Comparison of ENCODE assay signal across 9 mouse cellular contexts in the genomic region with DNA sequence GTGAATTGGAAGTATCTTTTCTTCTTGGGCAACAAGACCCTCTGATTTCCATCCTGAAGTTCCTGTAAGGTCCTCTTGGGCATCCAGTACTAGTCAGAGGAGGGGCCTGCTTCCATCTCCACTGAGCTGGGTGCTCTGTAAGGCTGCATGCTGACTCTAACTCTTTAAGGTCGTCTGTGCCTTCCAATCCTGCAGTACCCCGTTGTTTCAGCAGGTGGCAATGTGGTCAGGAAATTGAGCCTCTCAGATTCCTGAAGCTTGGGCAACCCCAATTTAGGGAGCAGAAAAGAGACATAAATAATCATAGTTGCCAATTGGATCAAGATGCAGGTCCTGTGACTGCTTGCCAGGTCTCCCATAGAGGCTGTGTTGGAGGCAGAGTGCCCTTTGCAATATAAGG. TPM values are rescaled to one million over a fixed set of nuclear protein-coding genes. Genes with fewer than 3 reads are reported as not detected.
DNase-seq lines count a peak whose midpoint lies in the region; ATAC-seq lines count a peak whose summit lies in the region.
"Had no signal": no experiment of that assay in that cellular context is flagged by ENCODE, and none has a peak within 500 bp of the region (broad histone marks: within the 10 kb centered on the region; RNA-seq: fewer than 3 reads in every experiment).

No protein-coding gene starts in this region.

- no peaks in the 10 kb centered on the region for H3K4me1 ChIP-seq in embryonic facial prominence, embryonic 14.5 days (ENCODE audit: control insufficient read depth, insufficient read depth, low read length)
- no peaks in the 10 kb centered on the region for H3K4me1 ChIP-seq in hindbrain, embryonic 12.5 days
- H3K4me1 ChIP-seq: limb, embryonic 15.5 days had no signal

- ATAC-seq in embryonic facial prominence, embryonic 14.5 days (ENCODE audit: low read depth), result 0 out of 2 replicates have a peak, but pooled peaks have one; percentile 27
- ATAC-seq in hindbrain, embryonic 12.5 days (ENCODE audit: low FRiP score), result peak; percentile 59; the same call in 1 of the 2 replicates
- peak; percentile 93 for ATAC-seq in megakaryocyte progenitor cell, adult 5-6 weeks (replicated peaks; ENCODE audit: poor library complexity)

- H3K27me3 ChIP-seq in embryonic facial prominence, embryonic 14.5 days (replicated peaks; ENCODE audit: control insufficient read depth, insufficient read depth, low read length), result no peaks in the 10 kb centered on the region
- peaks cover 3% of the 10 kb centered on the region; the same call in 1 of the 2 replicates for H3K27me3 ChIP-seq in hindbrain, embryonic 12.5 days
- H3K27me3 ChIP-seq: limb, embryonic 15.5 days had no signal

- no peaks in the 10 kb centered on the region for H3K36me3 ChIP-seq in embryonic facial prominence, embryonic 14.5 days (ENCODE audit: control insufficient read depth, insufficient read depth, low read length)
- no peaks in the 10 kb centered on the region for H3K36me3 ChIP-seq in hindbrain, embryonic 12.5 days
- H3K36me3 ChIP-seq: limb, embryonic 15.5 days had no signal

- WGBS in embryonic facial prominence, embryonic 14.5 days, result 3% methylated on average over 2 of the region's 2 CpGs
- WGBS in hindbrain, embryonic 12.5 days, result 0% methylated on average over 2 of the region's 2 CpGs

- H3K4me3 ChIP-seq in embryonic facial prominence, embryonic 14.5 days (ENCODE audit: low read depth, low read length), result no peak overlapping the region
- no peak overlapping the region for H3K4me3 ChIP-seq in hindbrain, embryonic 12.5 days
- H3K4me3 ChIP-seq: limb, embryonic 15.5 days had no signal

- DNase-seq in cerebellum, adult 11 months, result peak; percentile 15
- DNase-seq in cerebellum, adult 11-12 months, result no peak
- peak; percentile 81 for DNase-seq in adrenal gland, postnatal 10 days
- peak; percentile 61 for DNase-seq in embryonic facial prominence, embryonic 14.5 days (ENCODE audit: low spot score)
- DNase-seq in layer of hippocampus, postnatal 14 days (ENCODE audit: low spot score in 2 of 2), result peak; percentile 80 to 84
- DNase-seq in right cerebral cortex, postnatal 25 days, result peak; percentile 55

- H3K4me2 ChIP-seq in embryonic facial prominence, embryonic 14.5 days (ENCODE audit: low read depth, low read length), result no peak overlapping the region
- H3K4me2 ChIP-seq in hindbrain, embryonic 12.5 days (replicated peaks), result no peak overlapping the region
- H3K4me2 ChIP-seq: limb, embryonic 15.5 days had no signal

- no peak overlapping the region for H3K27ac ChIP-seq in embryonic facial prominence, embryonic 14.5 days (replicated peaks; ENCODE audit: low read depth, low read length)
- no peak overlapping the region for H3K27ac ChIP-seq in hindbrain, embryonic 12.5 days
- H3K27ac ChIP-seq: limb, embryonic 15.5 days had no signal

- no peak overlapping the region for H3K9ac ChIP-seq in embryonic facial prominence, embryonic 14.5 days (ENCODE audit: low read depth, low read length)
- no peak overlapping the region for H3K9ac ChIP-seq in hindbrain, embryonic 12.5 days
- H3K9ac ChIP-seq: limb, embryonic 15.5 days had no signal

- no peaks in the 10 kb centered on the region for H3K9me3 ChIP-seq in embryonic facial prominence, embryonic 14.5 days (ENCODE audit: control insufficient read depth, low read length)
- H3K9me3 ChIP-seq in hindbrain, embryonic 12.5 days (replicated peaks), result no peaks in the 10 kb centered on the region
- H3K9me3 ChIP-seq: limb, embryonic 15.5 days had no signal

RNA-seq across cellular contexts. Expression of a gene that starts 31.5 kb away (rescaled TPM):
- total RNA-seq in adrenal gland, postnatal 10 days (2021), result 10 to 100 TPM in 1 of 2 experiments, 1 to 10 TPM in 1; 7.7 to 13.2 TPM
- 27.8 and 35.2 TPM in 2 replicates for polyA plus RNA-seq in embryonic facial prominence, embryonic 14.5 days (2014; fragmentation: Nextera tagmentation; extraction: Ambion mirVana)
- polyA plus RNA-seq in hindbrain, embryonic 12.5 days (2016; fragmentation: Nextera tagmentation; extraction: Ambion mirVana), result 16.2 and 20.2 TPM in 2 replicates
- 1 to 10 TPM; 1.1 to 1.2 TPM for total RNA-seq in layer of hippocampus, postnatal 14 days (2021)
- 60.2 and 64.5 TPM in 2 replicates for total RNA-seq in megakaryocyte progenitor cell, adult 5-6 weeks (2015)
- 150 and 189 TPM in 2 replicates for total RNA-seq in megakaryocyte progenitor cell, adult 5-6 weeks (2017)

Comparison
In these comparisons a context has a peak if more than half of its experiments do, and no peak if none do; other contexts are left out.
1. ATAC-seq: peak in every context shown above with its lines; median percentile 93 in megakaryocyte progenitor cell, adult 5-6 weeks; 59 in hindbrain, embryonic 12.5 days; 27 in embryonic facial prominence, embryonic 14.5 days.
2. RNA of a gene that starts 31.5 kb away (total RNA-seq): 60.2 to 189 TPM in megakaryocyte progenitor cell, adult 5-6 weeks; 7.7 to 13.2 TPM in adrenal gland, postnatal 10 days and 1.1 to 1.2 TPM in layer of hippocampus, postnatal 14 days; every median in the first group is over 4 times any median in the second.